Mouse (Mus musculus) intestine, embryonic 16.5 days (tissue): Measurements from ENCODE around the gene Pcnx. TPM values are rescaled to one million over a fixed set of nuclear protein-coding genes. Genes with fewer than 3 reads are reported as not detected.

Source experiments
- polyA plus RNA-seq: library from polyadenylated mRNA; unstranded; fragments of >200 nt; fragmentation: Nextera tagmentation; extraction: Ambion mirVana; gene quantifications from 2 replicates; pipeline ENCODE4 v1.2.1, GENCODE M21; 2015

Pcnx gene
- polyA plus RNA-seq, 1 experiment from 2014 or later, result 6.3 TPM

Other genes with a start within 250 kb of the Pcnx start
- 1.5 TPM in 2 replicates for gene Ttc9, start 228.8 kb upstream of the Pcnx start, polyA plus RNA-seq
- 1.4 TPM in 2 replicates for gene Map3k9, start 78.8 kb upstream of the Pcnx start, polyA plus RNA-seq